Mouse (Mus musculus) layer of hippocampus, adult 11-12 months (tissue): ENCODE data around the gene Ctcf.
A peak's percentile ranks its signal among the peaks of the same experiment; 100 is the strongest.
"Not testable (repeated sequence)": the region's sequence is repeated elsewhere in the genome, so short reads cannot be mapped to it uniquely, and the experiment has no call there.

ENCODE experiments used
- DNase-seq: peaks from one replicate; pipeline ENCODE4 v3.0.0; 2022; ENCODE audit warnings: low spot score

Ctcf gene

DNA sequence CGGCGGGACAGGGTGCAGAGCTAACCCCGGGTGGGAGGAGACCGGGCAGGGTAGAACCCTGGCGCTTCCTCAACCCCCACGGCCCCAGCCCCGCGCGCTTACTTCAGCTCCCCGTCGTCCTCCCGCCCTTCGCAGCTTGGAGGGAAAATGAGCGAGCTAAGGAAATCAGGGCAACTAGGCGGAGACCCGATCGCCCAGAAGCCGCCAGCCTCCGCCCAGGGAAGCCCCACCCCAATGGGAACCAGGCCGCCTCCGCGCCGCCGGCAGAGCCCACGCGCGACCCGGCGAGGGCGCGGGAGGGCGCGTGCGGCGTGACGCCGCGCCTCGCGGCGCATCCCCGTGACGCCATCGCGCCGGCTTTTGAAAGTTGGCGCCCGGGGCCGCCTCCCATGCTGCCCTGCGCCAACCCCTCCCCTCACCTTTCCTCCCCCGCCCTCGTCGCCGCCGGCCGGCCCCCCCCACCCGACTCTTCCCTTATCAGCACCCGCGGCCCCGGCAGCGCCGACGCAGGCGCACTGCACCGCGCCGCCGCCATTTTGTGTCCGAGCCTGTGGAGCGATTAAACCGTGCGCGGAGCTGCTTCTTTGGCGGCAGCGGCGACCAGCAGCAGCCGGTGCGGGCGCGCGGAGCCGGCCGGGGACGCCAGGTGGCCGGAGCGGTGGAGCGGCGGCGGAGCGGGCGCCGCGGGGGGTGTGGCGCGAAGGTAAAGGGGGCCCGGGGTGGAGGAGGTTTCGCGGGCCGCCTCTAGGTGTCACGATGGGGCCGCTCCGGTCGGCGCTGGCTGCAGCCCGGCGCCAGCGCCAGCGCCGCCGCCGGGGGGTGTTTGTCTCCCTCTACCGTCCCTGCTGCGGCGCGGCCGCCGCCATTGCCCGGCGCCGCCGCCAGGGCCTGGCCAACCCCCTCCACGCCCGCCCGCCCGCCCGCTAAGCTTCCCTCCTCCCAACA is at the start of gene Ctcf:
Gene Ctcf (plus strand): TSS at position 551 of the 945 bp plus-strand sequence.
- DNase-seq = peak; percentile 93

DNA sequence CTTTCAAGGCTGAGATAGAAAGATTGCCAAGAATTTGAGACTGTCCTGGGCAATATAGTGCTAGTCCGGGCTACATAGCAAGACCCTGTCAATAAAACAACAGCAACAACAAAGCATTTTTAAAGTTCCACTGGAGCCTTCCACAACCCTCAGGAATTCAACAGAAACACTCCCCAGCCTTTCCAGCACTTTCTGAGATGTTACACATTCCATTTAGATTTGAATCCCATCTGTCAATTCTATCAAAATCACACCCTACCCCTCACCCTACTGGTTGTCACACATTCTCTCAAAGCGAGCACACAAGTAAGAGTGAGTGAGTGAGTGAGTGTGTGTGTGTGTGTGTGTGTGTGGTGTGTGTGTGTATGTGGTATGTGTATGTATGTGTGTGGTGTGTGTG is 43.9 kb upstream of the Ctcf start:
- DNase-seq = no peak

DNA sequence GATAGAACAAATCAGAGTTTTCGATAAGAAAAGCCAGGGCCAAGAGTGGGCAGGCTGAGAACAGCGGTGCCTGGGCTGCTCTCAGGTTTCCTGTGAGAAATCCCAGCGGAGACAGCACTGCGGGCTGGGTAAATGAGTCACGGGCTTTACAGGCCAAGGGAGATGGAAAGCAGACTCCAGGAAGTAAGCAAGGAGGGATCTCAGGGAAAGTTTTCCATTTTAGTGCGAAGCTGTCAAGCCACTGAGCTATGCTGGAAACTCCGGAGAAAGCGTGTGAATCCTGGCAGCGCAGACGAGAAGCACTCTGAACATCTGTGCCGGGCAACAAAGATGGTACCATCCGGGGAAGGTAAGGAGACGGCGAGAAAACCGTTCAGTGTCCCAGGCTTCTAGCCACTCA is 42.5 kb upstream of the Ctcf start:
- no peak for DNase-seq

DNA sequence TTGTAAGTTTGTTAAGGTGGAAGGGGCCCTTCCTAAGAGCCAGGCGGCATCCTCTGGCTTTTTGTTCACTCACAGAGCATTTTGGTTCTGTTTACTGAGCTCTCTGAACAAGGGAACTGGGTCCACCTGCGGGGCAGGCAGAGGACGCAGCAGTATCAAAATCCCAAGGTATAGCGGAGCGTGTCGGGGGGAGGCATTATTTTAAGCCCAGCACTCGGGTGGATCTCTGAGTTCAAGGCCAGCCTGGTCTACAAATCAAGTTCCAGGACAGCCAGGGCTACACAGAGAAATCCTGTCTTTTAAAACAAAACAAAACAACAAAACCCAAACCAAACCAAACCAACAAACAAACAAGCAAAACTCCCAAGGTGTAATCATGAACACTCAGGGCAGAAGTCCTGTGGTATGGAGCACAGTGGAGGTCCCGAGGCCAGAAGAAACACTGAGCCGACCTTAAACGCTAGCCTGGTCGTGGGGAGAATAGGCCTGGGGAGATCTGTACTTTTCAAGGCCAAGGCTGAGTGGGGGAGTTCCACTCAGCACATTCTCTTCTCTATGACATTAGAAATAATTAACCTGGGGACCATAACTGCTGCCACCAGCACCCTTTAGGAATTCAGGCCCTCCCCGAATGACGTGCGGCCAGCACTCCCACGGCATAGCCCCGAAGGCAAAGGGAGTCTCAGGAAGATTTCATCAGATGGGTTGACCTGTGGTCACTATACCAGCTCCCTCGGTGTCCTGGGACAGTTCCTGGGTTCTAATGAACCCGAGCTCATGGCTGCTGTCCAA is 41.7 kb upstream of the Ctcf start:
- DNase-seq = no peak

DNA sequence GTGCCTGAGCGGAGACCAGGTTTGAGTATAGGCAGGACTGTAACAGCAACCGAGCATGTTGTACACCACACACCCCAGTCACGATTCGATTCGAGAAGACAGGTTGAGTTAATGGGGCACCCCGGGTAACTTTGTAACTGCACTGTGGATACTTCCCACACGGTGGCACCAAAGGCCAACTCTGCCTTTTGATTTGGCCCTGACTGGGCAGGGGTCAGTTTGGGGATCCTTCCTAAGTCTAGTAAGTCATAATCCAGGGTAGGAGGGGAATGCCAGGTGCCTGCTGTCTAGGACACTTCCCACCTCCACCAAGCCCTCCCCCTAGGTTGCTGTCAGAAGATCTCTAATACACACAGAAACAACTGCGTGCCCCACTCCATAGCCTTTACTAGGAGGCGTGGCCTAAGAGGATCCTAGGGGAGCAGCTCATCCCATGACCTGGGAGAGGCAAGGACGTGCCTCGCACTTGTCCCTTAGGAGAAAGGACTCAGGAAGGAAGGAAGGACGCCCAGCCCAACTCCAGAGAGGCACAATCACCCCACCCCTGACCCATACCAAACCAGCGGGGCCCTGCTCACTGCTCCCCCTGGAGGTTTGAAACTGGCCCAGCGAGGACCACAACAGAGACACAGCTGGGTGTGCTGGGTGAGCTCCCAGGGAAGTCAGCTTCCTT is 39.9 kb upstream of the Ctcf start:
- peak; percentile 64 for DNase-seq

DNA sequence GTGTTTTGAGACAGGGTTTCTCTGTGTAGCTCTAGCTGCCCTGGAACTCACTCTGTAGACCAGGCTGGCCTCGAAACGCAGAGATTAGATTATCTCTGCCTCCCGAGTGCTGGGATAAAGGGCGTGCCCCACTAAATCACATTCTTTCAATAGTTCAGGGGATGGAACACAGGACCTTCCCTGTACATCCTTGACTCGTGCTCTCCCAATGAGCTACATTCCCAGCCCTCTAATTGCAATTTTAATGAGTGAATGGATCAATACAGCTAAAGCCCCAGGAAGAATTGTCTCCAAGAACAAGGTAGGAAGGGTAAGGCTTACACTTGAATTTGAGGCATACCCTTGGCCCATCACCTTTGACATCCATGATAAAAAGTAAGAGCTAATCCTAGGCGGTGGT is 37.6 kb upstream of the Ctcf start:
- DNase-seq = no peak

DNA sequence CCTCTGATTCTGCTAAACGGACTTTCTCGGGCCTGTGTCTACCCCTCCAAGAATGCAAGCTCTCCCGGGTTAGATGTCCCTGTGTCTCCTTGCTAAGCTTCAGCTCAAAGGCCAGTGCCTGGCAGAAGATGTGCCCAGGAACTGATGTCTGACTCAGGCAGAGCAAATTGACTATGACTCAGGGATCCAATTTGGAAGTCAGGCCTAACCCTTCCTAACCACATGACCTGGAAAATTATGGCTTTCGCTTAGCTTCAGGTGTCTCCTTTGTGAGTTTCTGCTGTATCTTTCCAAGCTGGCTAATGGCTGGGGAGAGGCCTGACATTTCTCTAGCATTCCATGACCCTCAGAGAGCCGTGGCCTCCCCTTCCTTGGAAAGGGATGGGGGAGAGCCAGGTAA is 35.1 kb upstream of the Ctcf start:
- DNase-seq = no peak

DNA sequence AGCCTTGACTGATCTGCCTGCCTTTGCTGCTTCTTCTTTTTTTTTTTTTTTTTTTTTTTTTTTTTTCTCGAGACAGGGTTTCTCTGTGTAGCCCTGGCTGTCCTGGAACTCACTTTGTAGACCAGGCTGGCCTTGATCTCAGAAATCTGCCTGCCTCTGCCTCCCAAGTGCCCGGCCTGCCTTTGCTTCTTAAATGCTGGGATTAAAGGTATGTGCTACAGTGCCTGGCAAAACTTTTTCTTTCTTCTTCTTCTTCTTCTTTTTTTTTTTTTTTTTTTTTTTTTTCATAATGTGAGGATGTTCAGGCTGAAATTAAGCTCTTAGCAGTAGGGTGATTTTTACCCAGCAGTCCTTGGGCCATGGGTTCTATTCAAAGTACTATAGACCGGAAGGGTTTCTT is 33.8 kb upstream of the Ctcf start:
- DNase-seq = not testable (repeated sequence)

DNA sequence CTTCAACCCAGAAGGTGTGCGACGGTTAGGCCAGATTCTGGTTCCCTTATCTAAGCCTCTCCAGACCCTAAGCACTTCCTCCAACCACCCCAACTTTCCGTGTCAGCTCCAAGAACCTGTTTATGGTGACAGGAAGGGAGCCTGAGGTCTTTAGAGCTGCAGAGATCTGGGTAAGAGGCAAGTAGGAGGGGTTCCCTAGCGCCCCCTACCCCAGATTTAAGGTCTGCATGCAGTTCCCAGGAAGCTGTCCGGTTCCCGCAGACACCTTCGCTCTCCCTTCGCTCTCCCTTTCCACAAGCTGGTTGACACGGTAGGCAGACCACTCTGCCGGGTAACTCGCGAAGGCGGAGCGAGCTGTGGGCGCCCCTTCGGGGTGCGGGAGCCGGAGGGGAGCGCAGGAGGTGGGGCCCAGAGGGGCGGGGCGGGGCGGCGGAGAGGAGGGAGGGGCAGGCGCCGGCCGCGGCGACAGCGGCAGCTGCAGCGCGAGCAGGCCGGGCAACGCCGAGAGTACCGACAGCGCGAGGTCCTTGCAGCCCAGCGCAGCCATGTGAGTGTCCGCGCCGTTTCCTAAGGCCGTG is 31.5 kb upstream of the Ctcf start, which contains the start of gene Ripor1:
Gene Ripor1 (plus strand): TSS at position 452 of the 578 bp plus-strand sequence.
- DNase-seq = peak; percentile 74

DNA sequence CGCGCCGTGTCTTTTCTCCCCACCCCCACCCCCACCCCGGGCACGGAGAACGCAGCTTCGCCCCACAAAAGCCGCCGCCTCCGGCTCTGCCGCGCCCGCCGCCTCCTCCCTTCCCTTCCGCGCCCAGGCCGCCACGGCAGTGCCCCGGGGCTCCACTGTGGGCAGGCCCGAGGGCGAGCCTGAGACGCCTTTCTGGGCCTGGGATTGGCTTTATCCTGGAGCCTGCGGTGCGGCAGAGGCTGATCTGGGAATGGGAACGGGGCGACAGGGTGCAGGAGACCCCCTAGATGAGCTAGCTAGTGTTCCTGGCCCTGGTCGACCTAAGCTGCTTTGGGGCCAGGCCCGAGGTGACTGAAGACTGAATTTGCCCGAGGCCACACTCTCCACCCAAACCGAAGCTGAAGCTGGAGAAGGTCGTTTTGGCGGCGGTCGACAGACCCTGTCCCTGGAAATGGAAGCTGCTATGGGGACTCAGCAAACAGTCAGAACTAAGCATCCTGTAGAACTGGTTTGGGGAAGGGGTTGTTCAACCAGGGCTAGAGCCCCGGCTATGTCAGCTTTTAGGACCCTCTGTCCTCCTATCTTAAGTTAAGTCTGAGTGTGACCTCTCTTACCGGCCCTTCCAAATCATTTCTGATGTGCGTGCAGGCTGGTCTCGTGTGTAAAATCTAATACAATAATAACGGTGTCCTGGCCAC is 30.7 kb upstream of the Ctcf start:
- DNase-seq = peak; percentile 39

DNA sequence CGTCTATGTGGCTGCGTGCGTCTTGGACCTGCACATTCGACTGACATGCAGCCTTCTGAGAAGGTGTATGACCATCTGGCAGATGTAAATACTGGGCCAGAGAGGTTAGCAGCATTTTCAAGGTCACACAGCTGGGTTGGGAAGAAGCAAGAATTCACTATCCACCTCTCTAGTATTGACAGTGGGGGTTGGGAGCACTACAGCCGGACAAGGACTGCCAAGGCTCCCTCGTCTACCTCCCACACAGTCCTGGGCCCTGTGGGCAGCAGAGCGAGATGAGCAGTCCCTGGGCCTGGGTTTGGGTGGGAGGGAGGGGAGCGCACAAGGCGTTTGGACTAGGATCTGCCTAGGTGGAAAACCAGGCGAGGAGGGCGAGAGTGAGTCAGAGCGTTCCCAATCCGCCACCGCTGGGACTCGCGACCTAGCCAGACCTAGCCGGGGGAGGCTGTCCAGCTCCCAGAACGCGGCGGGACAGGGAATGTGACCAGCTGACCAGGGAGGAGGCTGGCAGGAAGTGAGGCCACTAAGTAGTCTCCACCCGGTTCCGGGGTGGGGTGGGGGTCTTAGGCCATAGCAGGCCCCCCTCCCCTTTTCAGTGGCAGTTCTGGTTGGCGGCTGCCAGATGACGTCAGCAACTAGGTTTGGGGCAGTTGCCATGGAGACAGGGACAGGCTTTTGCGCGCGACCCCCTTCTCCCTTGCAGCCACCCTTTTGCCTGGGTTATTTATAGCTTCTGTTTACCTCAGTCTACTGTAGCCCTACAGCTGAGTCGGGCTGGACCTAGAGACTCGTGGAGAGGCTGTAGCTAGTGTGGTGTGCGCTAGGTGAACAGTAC is 30.0 kb upstream of the Ctcf start:
- peak; percentile 82 for DNase-seq

DNA sequence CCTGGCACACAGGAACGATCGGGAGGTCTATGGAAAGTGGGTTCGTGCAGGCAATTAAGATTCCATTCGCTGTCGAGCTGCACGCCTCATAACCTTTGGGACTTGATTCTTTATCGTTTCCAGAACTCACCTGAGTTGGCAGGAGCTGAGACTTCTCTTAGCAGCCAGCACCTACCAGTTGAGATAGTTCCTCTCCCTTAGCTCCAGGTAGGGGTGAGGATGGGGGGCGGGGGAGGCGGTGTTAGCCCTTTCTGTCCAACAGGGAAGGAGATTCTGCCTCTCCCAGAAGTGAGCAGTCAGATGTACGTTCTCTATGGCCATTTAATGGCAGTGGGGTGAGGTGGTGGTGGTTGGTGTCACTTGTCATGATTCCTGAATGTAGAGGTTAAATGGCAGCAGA is 29.3 kb upstream of the Ctcf start:
- DNase-seq = no peak

DNA sequence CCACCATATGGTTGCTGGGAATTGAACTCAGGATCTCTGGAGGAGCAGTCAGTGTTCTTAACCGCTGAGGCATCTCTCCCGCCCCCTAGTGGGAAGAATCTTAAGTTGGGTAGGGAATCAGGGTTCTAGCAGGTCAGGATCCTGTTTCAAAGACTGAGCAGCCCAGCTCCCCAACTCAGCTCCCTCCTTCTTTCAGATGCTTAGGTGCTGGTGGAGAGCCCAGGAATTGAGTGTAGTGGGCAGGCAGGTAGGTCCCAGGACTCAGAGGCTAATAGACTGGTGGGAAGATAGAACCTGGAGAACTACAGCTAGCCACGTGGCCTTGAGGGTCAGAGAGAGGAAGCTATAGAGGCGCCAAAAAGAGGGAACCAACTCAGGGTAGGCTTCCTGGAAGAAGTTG is 28.7 kb upstream of the Ctcf start:
- DNase-seq = peak; percentile 50

DNA sequence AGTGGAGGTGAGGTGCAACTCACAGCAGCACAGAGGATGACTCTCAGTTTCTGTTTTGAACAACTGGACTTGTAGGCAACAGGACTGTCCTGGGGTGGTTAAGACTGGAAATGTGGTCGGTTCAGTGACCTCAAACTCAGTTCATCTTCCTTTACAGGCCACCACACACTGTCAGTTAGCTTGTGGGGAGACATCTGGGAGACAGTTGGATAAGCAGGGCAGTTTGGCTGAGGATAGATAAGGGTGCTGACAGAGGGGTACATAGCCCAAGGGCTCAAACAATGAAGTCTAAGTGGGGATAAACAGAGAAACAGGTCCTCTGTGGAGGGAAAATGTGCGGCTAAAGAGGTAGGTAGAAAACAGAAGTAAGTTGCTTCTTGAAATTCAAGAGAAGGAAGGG is 27.0 kb upstream of the Ctcf start:
- no peak for DNase-seq

DNA sequence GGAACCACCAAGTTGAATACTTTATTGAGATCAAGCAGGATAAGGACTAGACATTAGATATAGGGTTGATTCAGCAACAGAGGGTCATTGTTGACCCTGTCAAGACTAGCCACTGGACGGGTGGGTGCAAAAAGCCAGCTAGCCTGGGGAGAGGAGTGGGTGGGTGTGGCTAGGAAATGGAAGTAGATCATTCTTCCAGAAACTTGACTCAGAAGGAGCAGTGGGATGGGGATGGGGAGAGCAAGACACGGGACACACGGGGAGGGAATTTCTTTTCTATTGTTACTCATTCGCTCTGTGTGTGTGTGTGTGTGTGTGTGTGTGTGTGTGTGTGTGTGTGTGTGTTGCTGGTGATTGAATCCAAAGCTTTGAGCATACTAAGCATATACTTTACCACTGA is 26.6 kb upstream of the Ctcf start:
- DNase-seq = no peak

DNA sequence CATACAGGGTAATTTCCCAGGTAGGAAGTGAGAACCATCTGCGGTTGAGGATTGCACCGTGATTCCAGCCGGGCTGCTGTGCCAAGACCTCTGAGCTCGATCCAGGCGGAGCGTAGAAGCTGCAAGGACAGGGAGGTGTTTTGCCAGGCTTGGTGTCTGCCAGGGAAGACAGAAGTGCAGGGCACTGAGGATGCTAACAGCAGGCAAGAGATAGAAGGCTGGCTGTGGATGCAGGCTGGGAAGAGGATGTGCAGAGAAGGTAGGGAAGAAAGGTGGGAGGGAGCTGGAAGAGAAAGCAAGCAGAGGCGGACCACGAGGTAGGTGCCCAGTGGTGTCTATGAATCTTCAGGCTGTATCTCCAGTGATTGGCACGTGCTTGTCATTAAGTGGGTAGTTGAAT is 24.5 kb upstream of the Ctcf start:
- DNase-seq = no peak

DNA sequence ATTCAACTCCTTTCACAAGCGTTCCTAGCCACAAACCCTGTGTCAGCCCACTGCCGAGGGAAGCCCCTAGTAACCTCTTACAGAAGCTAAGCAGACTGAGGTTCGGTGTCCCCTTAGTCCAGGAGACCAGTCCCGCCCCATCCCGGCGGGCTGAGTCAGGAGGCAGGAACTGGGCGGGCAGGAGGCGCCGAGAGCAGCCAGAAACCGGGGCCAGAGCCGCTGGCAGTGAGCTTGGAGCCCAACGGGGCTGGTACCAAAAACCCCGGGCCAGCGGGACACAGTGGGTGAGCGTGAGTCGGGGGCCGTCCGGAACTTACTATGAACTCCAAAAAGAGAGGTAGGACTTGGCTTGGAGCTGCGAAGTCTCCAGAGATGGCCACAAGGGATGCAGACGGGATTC is 23.3 kb upstream of the Ctcf start:
- peak; percentile 30 for DNase-seq

DNA sequence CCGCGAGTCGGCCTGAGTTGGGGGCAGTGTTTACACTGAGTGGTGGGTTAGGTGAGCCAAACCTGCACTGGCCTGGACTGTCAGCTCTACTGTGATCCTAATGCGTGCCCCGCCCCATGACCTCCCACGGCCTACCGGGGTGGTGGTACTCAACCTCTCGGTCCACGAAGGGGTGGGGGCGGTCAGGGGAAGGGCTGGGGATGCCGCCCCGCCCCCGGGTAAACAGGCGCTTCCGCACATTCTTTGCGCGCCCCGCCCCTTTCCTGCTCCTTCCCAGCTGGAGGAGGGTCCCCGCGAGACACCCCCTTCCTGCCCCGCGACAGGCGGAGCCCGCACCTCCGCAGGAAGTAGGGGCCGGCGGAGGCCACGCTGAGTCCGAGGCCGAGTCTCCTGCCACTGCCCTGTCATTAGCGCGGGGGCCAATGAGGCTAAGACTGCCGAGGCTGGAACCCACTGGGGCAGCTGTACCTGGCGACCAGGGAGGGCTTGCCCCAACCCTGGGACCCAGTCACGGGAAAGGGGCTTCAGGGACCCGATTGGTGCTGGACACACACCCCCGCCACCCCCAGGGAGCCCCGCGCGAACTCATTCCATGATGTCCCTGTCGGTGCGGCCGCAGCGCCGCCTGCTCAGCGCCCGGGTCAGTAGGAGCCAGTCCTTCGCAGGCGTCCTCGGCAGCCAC is 22.4 kb upstream of the Ctcf start:
- DNase-seq = peak; percentile 24

DNA sequence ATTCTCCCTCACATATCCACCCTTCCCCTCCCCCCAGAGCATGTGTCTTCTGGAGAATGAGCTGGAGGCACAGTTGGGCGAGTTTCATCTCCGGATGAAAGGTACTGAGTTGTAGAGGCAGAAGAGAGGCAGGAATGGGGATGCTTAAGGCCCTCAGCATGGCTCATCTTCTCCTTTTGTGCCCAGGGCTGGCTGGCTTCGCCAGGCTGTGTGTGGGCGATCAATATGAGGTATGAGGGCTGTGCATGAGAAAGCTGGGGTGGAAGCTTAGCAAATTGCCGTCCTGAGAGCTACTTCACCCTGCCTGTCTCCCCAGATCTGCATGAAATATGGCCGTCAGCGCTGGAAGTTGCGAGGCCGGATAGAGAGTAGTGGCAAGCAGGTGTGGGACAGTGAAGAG is 20.4 kb upstream of the Ctcf start:
- DNase-seq = peak; percentile 68
